Mouse (Mus musculus): Measurements from ENCODE around the gene Hdgfl2. TPM values are rescaled to one million over a fixed set of nuclear protein-coding genes. Genes with fewer than 3 reads are reported as not detected.
A peak's percentile ranks its signal among the peaks of the same experiment; 100 is the strongest.

Hdgfl2 gene
- total RNA-seq, 2 experiments from 2014 or later, result 36.5 to 144 TPM

- ATAC-seq (replicated peaks; ENCODE audit: low FRiP score, poor library complexity, severe bottlenecking), result no peak
These were observed 68.0 kb downstream of the Hdgfl2 start for GRCm38 (mm10) chr17:56147420-56147819.

- no peak for ATAC-seq (replicated peaks; ENCODE audit: low FRiP score, poor library complexity, severe bottlenecking)
These were observed 68.8 kb downstream of the Hdgfl2 start for GRCm38 (mm10) chr17:56148280-56148679.

DNA sequence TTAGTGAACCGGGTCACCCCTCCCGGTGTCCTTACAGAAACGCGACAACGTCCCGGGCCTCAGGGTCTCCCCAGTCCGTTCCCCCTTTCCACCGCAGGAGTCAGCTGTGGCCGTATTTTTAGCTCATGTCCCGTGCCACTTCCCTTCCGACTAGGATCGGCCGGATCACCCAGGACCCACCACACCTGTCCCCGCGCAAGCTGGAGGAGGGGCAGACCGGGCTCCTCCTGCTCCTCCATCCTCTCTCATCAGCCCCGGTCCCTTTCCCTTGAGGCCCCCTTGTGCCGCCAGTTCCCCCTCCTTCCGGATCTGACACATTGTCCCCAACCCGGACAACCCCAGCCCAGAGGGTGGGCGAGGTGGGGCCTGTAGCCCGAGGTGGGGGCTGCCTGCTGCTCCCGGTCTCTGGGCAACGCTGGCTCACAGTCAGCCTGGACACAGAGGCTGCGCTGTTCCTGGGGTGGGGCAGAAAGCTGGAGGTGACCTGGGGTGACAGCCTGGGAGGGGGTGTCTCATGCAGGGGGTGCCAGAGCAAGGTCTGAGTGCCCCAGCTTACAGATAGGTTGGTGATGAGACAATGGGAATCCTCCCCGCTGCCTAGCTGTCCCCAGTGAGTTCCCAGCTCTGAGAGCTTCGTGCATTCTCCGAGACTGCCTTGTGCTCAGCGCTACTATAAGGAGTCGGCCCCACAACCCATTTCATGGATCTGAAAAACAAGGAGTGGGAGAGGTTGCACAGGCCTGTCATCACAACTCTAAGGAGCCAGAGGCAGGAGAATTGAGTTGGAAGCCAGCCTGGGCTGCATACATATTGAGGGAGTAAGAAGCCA lies 69.6 kb downstream of the Hdgfl2 start:
- 0 out of 2 replicates have a peak, but pooled peaks have one; percentile 21 for ATAC-seq (replicated peaks; ENCODE audit: low FRiP score, poor library complexity, severe bottlenecking)

- ATAC-seq (replicated peaks; ENCODE audit: low FRiP score, poor library complexity, severe bottlenecking), result no peak
These were observed 70.5 kb downstream of the Hdgfl2 start for GRCm38 (mm10) chr17:56149897-56150296.

Other genes with a start within 250 kb of the Hdgfl2 start
- 1.3 TPM in 1 of 2 replicates, not detected in the other for gene Zfp119a, start 200.7 kb upstream of the Hdgfl2 start, total RNA-seq (2015; ENCODE audit: low replicate concordance)
- 1.0 and 2.8 TPM in 2 replicates for gene Zfp119a, start 200.7 kb upstream of the Hdgfl2 start, total RNA-seq (2017; ENCODE audit: low replicate concordance)
- gene Zfp959, start 187.5 kb upstream of the Hdgfl2 start, total RNA-seq (2015; ENCODE audit: low replicate concordance), result 5.0 and 9.0 TPM in 2 replicates
- 3.6 and 5.7 TPM in 2 replicates for gene Zfp959, start 187.5 kb upstream of the Hdgfl2 start, total RNA-seq (2017; ENCODE audit: low replicate concordance)
- gene Zfp119b, start 130.1 kb upstream of the Hdgfl2 start, total RNA-seq (2015; ENCODE audit: low replicate concordance), result 1.4 TPM in 1 of 2 replicates, not detected in the other
- gene Zfp119b, start 130.1 kb upstream of the Hdgfl2 start, total RNA-seq (2017; ENCODE audit: low replicate concordance), result 1.2 and 6.4 TPM in 2 replicates
- 5.4 and 6.8 TPM in 2 replicates for gene Ebi3, start 127.0 kb upstream of the Hdgfl2 start, total RNA-seq (2015; ENCODE audit: low replicate concordance)
- gene Ebi3, start 127.0 kb upstream of the Hdgfl2 start, total RNA-seq (2017; ENCODE audit: low replicate concordance), result 4.0 and 16.4 TPM in 2 replicates
- 3.8 and 5.4 TPM in 2 replicates for gene Yju2, start 120.5 kb upstream of the Hdgfl2 start, total RNA-seq (2015; ENCODE audit: low replicate concordance)
- gene Yju2, start 120.5 kb upstream of the Hdgfl2 start, total RNA-seq (2017; ENCODE audit: low replicate concordance), result 1.7 and 5.4 TPM in 2 replicates
- gene Shd, start 109.2 kb upstream of the Hdgfl2 start, total RNA-seq (2015; ENCODE audit: low replicate concordance), result not detected in 2 replicates
- gene Shd, start 109.2 kb upstream of the Hdgfl2 start, total RNA-seq (2017; ENCODE audit: low replicate concordance), result not detected in 2 replicates
- not detected in 2 replicates for gene Fsd1, start 93.1 kb upstream of the Hdgfl2 start, total RNA-seq (2015; ENCODE audit: low replicate concordance)
- not detected in 2 replicates for gene Fsd1, start 93.1 kb upstream of the Hdgfl2 start, total RNA-seq (2017; ENCODE audit: low replicate concordance)
- gene Stap2, start 74.0 kb upstream of the Hdgfl2 start, total RNA-seq (2015; ENCODE audit: low replicate concordance), result not detected in 2 replicates
- gene Stap2, start 74.0 kb upstream of the Hdgfl2 start, total RNA-seq (2017; ENCODE audit: low replicate concordance), result 0.98 TPM in 1 of 2 replicates, not detected in the other
- gene Mpnd, start 73.9 kb upstream of the Hdgfl2 start, total RNA-seq (2015; ENCODE audit: low replicate concordance), result 4.0 and 6.7 TPM in 2 replicates
- gene Mpnd, start 73.9 kb upstream of the Hdgfl2 start, total RNA-seq (2017; ENCODE audit: low replicate concordance), result 2.3 and 35.3 TPM in 2 replicates
- gene Sh3gl1, start 43.0 kb upstream of the Hdgfl2 start, total RNA-seq (2015; ENCODE audit: low replicate concordance), result 14.4 and 14.7 TPM in 2 replicates
- 27.6 and 28.1 TPM in 2 replicates for gene Sh3gl1, start 43.0 kb upstream of the Hdgfl2 start, total RNA-seq (2017; ENCODE audit: low replicate concordance)
- 26.4 and 28.1 TPM in 2 replicates for gene Chaf1a, start 39.2 kb upstream of the Hdgfl2 start, total RNA-seq (2015; ENCODE audit: low replicate concordance)
- 32.6 and 39.0 TPM in 2 replicates for gene Chaf1a, start 39.2 kb upstream of the Hdgfl2 start, total RNA-seq (2017; ENCODE audit: low replicate concordance)
- gene Ubxn6, start 4.6 kb upstream of the Hdgfl2 start, total RNA-seq (2015; ENCODE audit: low replicate concordance), result 4.7 and 8.4 TPM in 2 replicates
- 1.9 and 5.6 TPM in 2 replicates for gene Ubxn6, start 4.6 kb upstream of the Hdgfl2 start, total RNA-seq (2017; ENCODE audit: low replicate concordance)
- not detected in 2 replicates for gene Plin4, start 30.2 kb downstream of the Hdgfl2 start, total RNA-seq (2015; ENCODE audit: low replicate concordance)
- not detected in 2 replicates for gene Plin4, start 30.2 kb downstream of the Hdgfl2 start, total RNA-seq (2017; ENCODE audit: low replicate concordance)
- not detected in 2 replicates for gene Plin5, start 38.0 kb downstream of the Hdgfl2 start, total RNA-seq (2015; ENCODE audit: low replicate concordance)
- gene Plin5, start 38.0 kb downstream of the Hdgfl2 start, total RNA-seq (2017; ENCODE audit: low replicate concordance), result not detected in 2 replicates
- 1.7 and 8.6 TPM in 2 replicates for gene Lrg1, start 42.4 kb downstream of the Hdgfl2 start, total RNA-seq (2015; ENCODE audit: low replicate concordance)
- gene Lrg1, start 42.4 kb downstream of the Hdgfl2 start, total RNA-seq (2017; ENCODE audit: low replicate concordance), result 3.9 and 6.9 TPM in 2 replicates
- 1.4 TPM in 1 of 2 replicates, not detected in the other for gene Sema6b, start 60.7 kb downstream of the Hdgfl2 start, total RNA-seq (2015; ENCODE audit: low replicate concordance)
- 0.83 TPM in 1 of 2 replicates, not detected in the other for gene Sema6b, start 60.7 kb downstream of the Hdgfl2 start, total RNA-seq (2017; ENCODE audit: low replicate concordance)
- gene Tnfaip8l1, start 82.8 kb downstream of the Hdgfl2 start, total RNA-seq (2015; ENCODE audit: low replicate concordance), result 1.3 and 1.4 TPM in 2 replicates
- 0.26 and 1.6 TPM in 2 replicates for gene Tnfaip8l1, start 82.8 kb downstream of the Hdgfl2 start, total RNA-seq (2017; ENCODE audit: low replicate concordance)
- 9.6 and 11.2 TPM in 2 replicates for gene Mydgf, start 104.3 kb downstream of the Hdgfl2 start, total RNA-seq (2015; ENCODE audit: low replicate concordance)
- gene Mydgf, start 104.3 kb downstream of the Hdgfl2 start, total RNA-seq (2017; ENCODE audit: low replicate concordance), result 5.6 and 6.8 TPM in 2 replicates
- gene Dpp9, start 139.3 kb downstream of the Hdgfl2 start, total RNA-seq (2015; ENCODE audit: low replicate concordance), result 5.8 and 11.7 TPM in 2 replicates
- 6.5 and 8.9 TPM in 2 replicates for gene Dpp9, start 139.3 kb downstream of the Hdgfl2 start, total RNA-seq (2017; ENCODE audit: low replicate concordance)
- 7.2 and 8.4 TPM in 2 replicates for gene Fem1a, start 177.2 kb downstream of the Hdgfl2 start, total RNA-seq (2015; ENCODE audit: low replicate concordance)
- gene Fem1a, start 177.2 kb downstream of the Hdgfl2 start, total RNA-seq (2017; ENCODE audit: low replicate concordance), result 5.7 and 7.6 TPM in 2 replicates
- gene Ticam1, start 197.2 kb downstream of the Hdgfl2 start, total RNA-seq (2015; ENCODE audit: low replicate concordance), result 4.0 and 4.6 TPM in 2 replicates
- 1.4 and 2.6 TPM in 2 replicates for gene Ticam1, start 197.2 kb downstream of the Hdgfl2 start, total RNA-seq (2017; ENCODE audit: low replicate concordance)
- gene Plin3, start 213.2 kb downstream of the Hdgfl2 start, total RNA-seq (2015; ENCODE audit: low replicate concordance), result 2.2 and 2.5 TPM in 2 replicates
- 5.6 and 6.7 TPM in 2 replicates for gene Plin3, start 213.2 kb downstream of the Hdgfl2 start, total RNA-seq (2017; ENCODE audit: low replicate concordance)
- gene Arrdc5, start 220.7 kb downstream of the Hdgfl2 start, total RNA-seq (2015; ENCODE audit: low replicate concordance), result not detected in 2 replicates
- gene Arrdc5, start 220.7 kb downstream of the Hdgfl2 start, total RNA-seq (2017; ENCODE audit: low replicate concordance), result not detected in 2 replicates
- 86.9 and 122 TPM in 2 replicates for gene Uhrf1, start 223.7 kb downstream of the Hdgfl2 start, total RNA-seq (2015; ENCODE audit: low replicate concordance)
- 178 and 179 TPM in 2 replicates for gene Uhrf1, start 223.7 kb downstream of the Hdgfl2 start, total RNA-seq (2017; ENCODE audit: low replicate concordance)
- 3.4 and 18.0 TPM in 2 replicates for gene Kdm4b, start 246.4 kb downstream of the Hdgfl2 start, total RNA-seq (2015; ENCODE audit: low replicate concordance)
- 3.4 and 8.5 TPM in 2 replicates for gene Kdm4b, start 246.4 kb downstream of the Hdgfl2 start, total RNA-seq (2017; ENCODE audit: low replicate concordance)